Mouse (Mus musculus) embryo, embryonic 10 days (tissue): ENCODE measurements at regions not wholly inside any gene's neighbourhood (a gene's known extent, or its start where the extent isn't known, plus 50 kb on each side); places are given as distances from the start of the nearest gene placed in this dataset.

ENCODE experiments used
- DNase-seq: peaks from one replicate; pipeline ENCODE4 v3.0.0-alpha.2; 2015; ENCODE audit warnings: low spot score

DNA sequence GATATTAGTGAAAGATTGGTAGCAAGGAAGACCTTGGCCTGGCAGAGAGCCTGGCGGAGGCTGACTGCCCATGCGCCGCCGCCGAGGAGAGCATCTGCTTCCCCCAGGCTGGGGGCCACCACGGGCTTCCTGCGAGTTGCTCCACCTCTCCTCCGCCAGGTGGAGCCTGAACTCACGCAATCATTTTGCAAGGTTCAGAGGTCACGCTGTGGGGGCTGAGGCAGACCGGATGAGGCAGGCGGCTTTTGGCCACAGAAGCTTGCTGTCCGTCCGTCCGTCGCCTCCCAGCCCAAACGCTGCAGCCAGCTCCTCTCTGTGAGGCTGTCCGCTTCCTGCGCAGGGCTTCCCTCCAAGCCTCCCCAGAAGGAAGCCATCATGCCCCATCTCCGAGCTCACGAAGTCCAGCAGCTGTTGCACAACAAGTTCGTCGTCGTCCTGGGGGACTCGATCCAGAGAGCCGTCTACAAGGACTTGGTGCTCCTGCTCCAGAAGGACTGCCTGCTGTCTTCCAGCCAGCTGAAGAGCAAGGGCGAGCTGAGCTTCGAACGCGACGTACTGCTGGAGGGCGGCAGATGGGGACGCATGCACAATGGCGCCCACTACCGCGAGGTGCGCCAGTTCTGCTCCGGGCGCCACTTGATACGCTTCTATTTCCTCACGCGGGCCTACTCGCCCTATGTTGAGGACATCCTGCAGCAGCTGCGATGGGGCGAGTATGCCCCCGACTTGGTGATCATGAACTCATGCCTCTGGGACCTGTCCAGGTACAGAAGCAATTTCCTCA, 269.3 kb upstream of the Erbb4 start:
- no peak for DNase-seq

DNA sequence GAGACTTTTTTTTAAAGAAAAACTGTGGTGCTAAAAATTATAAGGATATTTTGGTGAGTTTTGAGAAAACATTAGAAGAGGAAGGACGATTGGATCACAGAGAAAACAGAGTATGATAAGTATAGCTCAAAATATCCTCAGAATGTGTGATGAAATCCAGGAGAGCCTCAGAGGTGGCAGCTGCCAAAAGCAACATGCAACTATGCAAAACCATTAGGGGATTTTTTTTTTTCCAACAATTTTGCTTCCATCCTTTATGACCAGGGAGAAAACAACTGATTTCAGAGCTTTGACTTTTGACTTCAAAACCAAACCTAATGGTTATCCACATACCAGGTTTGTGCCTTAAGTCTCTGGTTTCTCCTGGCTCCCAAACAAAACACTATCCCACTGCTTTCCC, 267.4 kb upstream of the Erbb4 start:
- no peak for DNase-seq

DNA sequence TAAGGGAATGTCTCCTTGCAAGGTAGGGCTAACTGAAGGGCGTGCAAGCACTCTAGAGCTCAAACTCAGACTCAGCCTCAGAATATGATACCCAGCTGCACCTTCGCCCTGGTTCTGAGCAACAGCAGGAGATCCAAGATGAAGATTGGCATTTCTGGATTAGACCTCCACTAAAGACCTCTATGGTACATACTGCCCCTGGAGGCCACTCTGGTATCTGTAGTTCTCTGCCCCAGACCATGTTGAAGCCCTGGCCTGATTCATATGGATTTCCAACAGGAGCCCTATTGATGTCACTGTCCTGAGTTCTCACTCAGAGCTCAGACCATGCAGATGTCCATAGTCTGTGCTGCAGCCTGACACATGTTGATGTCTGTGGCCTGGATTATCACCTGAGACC, 262.2 kb upstream of the Erbb4 start:
- no peak for DNase-seq

DNA sequence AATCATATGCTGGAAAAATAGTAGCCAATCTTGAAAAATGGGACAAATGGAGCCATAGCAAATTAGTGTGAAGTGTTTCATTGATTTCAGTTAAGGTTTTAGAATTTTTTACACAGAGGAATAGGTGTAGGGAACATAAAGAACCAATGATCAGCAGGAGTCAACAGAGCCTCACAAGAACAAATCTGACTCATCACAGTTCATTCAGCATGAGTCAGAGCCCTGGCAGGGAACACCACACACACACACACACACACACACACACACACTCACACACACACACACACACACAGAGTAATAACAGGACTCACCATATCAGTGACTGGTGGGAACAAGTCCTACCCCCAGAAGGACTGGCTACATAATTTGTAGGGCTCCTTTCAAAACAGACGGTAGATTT, 259.7 kb upstream of the Erbb4 start:
- DNase-seq = no peak

DNA sequence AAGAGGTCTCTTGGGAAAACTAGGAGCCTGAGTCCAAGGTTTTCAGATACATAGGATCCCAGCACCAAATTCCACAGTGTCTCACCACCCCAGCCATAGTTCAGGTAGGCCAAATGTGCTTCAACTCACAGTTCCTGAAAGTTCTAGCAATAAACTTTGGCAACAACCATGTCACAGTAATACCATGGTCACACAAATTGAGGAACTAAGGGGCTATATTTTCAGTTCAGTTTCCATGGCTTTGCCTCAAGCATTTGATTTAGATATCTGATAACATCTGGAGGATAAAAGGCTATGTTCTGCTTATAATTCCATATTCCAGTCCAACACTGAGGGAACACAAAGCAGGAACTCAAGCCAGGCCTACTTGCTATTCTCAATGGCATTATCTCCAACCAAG, 256.2 kb upstream of the Erbb4 start:
- no peak for DNase-seq

DNA sequence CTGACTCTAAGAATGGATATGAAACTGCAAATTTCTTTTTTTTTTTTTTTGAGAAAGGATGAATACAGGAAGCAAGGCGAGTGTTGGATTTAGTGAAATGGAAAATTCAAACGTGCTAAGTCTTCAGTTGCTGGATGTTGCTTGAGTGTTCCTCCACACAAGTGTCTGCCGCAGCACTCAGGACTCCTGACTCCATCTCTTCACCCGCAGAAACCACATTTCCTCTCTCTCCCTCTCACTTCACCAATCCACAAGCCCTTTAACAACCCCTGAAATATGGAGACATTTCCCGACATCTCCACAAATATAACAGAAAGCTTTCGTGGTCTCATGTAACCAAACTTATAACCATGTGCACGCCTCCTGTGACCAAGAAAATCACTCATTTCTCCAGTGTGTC, 249.7 kb upstream of the Erbb4 start:
- no peak for DNase-seq

DNA sequence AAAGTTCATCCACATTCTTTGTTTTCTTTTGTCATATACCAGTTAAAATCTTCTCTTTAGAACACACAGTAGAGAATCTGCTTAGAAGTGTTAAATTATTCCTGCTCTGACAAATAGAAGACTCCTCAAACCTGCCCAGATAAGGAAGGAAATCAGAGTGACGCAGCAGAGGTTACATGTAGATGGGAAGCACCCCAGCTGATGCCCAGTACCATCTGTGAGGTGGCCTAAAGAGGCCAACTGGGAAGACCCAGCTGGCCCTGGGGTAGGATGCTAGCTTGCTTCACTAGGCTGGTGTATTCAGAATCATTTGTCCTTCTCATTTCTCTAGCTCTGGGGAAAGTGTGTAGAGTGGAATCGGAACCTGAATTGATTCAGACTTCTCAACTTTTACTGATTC, 242.6 kb upstream of the Erbb4 start:
- no peak for DNase-seq

DNA sequence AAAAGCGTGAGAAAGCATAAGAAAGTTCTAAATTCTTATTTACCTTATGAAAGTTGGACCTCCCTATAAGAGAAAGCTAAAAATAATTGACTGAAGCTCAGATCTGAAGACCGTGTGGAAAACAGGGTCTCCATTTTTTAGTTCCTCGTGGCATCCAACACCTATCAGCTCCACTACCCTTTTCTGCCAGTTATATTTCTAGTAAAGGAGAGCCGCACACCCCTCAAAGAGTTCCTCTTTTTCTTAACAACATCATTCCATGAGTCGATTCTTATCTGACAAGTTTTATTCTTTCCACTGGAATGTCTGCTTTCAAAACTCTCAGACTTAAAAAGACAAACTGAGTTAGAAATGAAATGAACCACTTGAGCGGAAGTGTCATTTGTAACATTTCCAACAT, 242.0 kb upstream of the Erbb4 start:
- DNase-seq = no peak

DNA sequence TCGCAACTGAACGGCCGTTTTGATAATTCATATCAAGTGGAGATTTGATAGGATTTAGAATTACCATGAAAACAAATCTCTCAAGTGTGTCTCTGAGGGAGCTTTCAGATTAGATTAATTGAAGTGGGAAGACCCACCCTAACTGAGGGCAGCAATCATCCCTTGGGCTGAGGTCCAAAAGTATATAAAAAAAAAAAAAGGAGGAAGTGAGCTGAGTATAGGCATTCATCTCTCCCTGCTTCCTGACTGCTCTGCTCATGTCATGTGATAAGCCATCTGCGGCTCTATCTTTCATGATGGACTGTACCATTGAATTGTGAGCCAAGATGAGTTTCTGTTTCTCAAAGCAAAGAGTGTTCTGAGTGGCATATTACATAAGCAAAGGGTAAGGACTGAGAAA, 234.2 kb upstream of the Erbb4 start:
- DNase-seq = no peak

DNA sequence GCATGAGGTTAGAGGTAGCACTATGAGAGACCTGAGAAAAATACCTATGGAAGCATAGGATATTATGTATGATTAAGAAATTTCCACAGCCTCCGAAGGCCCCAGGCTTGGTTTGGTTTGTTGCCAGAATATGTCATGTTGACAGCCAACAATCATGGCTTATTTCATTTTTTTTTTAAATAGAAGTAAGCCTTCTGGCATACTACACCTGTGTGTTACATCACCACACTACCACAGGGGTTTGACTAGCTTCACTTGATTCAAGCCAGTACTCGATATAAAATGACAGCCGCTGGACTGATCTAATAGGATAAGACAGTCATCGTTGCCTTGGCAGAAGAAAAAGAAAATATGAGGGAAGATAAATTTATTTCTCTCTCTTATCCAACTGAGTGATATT, 232.6 kb upstream of the Erbb4 start:
- DNase-seq = no peak

DNA sequence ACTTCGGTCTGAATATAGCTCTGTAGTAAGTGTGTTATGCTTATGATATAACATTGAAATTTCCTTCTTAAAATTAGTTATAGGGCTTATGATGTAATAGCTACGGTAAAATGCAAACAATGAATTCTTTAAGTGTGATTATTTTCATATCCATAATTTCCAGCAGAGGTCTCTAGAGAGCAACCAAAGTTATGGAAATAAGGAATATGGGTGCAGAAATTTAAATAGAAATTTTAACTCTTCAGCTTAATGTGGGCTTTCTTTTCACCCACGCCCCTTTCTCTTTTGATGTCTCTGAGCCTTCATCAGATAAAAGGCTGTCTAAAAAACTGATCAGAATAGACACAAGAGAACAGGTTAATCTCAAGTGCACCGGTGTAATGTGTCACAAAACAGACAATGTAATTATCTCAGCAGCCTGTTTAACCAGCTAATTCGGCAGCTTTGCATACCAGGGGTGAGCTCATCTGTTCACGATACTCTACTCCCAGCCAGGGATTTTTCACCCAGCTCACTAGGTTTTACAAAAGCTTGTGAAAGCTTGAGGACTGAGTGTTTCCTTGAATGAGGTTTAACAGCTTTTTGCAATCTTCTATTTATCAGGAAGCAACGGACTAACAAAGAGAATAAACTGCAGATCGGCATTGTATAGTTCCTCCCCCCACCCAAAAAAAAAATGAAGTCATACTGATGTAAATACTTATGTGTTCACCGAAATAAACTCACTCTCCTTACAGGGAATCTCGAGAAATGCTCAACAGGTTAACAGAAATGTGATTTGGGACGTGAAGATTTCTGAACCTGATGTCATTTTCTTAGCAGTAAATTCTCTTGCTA, 223.8 kb upstream of the Erbb4 start:
- peak; percentile 13 for DNase-seq

DNA sequence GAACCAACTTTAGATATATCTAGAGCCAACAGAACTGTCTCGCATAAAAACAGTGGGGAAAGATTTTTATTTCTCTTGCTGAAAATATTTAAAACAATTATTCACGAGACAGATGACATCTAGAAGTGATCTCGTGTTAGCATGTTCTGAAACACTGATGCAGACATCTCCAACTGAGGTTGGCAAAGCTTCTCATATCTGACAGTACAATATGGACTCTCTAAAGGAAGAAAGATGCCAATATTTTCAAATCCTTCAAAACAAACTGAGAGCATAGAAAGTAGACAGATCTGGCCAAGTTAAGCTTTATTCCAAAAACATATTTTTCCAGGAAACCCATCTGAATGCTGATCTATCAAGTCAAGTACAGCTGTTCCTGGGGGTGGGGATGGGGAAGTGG, 221.5 kb upstream of the Erbb4 start:
- no peak for DNase-seq

DNA sequence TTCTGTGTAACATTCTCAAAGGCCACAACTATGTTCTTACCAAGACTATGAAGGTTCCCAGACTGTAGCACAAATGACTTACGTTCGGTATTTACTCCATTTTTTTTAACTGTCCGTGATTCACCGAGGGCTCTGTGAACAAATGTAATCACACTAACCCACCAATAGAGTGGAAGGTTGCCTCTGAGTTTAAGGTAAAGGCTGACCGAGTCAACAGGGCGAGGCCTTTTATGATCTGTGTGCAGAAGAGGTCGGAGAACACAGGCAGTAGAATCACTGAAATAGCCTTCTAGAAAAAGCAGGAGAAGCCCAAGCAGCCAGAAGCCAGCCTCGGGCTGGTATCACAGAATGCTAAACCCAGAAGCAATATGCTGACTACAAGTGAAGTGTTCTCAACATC, 218.9 kb upstream of the Erbb4 start:
- DNase-seq = no peak

DNA sequence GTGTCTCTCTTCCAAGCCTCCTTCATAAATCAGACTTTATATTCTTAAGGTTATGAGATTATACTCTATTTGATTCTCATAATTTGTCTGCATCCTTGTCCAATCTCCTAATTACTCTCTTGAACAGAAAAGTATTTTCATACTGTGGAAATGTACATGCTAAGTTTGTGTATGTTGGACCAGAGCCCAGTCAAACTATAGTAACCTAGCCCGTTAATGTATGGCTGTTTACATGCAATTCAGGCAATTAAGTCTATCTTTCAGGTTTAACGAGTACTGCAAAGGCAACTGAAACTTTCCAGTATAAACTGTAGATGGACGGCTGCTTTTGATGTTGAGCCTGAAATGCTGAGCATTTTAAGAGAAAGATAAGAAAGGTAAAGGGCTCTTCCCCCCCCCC, 211.7 kb upstream of the Erbb4 start:
- no peak for DNase-seq

DNA sequence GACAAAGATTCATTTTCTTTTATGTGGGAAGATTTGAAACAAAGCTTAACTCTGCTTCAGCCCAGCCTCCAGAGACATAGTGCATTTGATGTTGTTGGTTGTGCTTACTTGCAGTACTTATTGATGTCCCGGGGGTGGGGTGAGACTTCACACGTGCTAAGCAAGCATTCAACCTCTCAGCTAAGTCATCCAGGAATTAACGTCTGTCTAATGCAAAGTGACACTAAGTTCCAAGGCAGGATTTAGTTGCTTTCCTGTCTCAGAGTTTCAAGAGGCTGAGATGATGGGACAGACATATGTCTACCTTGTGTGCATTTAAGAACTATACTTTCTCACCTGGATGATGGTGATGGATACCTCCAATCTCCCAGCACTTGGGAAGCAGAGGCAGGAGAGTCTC, 189.0 kb upstream of the Erbb4 start:
- no peak for DNase-seq

DNA sequence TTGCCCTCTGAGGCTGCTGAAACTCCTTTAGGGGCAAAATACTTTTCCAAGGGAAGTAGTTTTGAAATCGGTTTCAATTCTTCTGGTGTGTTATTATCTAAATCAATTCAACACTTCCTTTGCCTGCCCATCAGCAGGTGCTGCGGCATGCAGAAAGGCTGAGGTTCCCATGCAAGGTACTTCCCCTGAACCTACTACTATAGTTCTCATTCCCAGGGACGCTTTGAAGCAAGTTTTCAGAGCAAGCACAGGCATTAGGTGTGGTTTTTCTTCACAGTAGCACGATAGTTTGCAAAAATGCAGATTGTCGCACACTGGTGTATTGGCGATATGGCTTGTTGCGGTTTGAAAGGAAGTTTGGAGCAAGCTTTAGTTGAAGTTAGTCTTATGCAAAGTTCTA, 183.5 kb upstream of the Erbb4 start:
- DNase-seq = no peak

DNA sequence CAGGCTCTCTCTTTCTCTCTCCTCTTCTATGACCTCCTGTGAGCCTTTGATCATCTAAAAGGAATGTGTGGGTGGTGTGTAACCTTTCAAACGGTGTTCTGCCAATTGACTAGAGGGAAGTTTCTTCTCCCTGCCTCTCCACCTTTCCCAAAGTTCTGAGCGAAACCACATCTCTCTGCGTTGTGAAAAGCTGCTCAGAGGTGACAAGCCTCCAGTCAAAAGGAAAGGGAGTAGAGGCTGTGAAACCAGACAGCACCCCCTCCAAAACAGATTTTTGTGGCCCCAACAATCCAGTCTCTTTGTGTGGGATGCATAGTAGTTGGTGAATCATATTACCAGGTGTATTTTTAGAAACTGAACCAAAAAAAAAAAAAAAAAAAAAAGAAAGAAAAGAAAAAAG, 178.5 kb upstream of the Erbb4 start:
- DNase-seq = no peak

DNA sequence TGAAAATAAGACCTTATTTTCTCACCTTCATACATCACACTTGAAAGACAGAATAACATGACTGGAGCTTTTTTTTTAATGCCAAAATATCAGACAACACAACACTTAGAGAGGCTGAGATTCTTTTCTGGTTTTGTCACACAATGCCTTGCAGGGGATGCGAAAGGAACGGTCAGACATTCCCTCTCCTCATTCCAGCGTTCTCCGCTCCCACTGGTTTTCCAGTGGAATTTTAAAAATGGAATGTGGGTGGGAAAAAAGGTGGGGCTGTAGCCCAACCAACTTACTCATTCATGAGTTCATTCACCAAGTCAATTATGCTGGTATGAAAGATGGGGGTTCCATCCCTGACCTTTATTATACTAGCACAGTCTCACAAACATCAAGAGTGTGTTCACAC, 169.6 kb upstream of the Erbb4 start:
- DNase-seq = no peak

DNA sequence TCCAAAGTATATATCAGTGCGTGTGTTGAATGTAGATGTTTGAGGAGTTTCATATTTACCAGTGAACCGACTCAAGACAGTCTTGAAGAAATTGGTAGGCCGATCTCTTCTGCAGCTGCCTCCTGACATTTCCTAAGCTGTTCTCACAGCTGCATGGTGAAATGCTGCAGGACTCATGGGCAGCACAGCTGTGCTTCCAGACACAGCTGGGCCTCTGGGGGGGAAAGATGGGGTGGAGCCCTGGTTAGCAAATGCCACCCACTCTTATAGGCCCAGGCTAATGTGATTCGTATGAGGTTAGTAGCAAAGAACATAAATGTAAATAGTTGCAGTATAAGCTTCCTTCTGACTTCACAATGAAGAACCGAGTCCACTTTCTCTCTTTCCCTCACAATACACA, 139.8 kb upstream of the Erbb4 start:
- DNase-seq = no peak

DNA sequence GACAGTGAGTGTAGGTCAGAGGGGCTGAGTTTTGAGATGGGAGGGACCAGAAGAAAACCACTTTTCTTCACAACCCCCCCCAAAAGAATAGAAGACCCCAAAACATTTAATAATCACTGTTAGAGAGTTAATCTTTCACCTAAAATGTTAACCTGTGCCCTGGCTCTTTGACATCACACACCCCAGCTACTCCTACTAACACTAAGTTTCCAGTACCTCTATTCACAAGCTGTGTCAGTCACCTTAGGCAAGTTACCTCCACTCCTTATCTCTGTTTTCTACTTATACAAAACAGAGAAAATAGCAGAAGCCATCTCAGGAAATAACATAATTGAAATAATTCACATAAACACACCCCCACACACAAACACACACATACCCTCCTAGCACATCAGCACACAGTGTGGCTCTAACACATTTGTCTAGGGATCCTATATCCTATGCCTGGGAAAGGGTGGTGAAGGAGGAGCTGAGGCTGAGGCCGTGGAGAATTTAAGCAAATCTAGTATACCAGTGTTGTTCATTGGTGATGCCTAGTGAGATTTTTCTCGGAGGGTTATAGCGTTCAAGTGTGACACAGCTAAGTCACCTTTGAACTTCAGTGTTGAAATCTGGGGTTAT, 134.5 kb upstream of the Erbb4 start:
- DNase-seq = no peak

DNA sequence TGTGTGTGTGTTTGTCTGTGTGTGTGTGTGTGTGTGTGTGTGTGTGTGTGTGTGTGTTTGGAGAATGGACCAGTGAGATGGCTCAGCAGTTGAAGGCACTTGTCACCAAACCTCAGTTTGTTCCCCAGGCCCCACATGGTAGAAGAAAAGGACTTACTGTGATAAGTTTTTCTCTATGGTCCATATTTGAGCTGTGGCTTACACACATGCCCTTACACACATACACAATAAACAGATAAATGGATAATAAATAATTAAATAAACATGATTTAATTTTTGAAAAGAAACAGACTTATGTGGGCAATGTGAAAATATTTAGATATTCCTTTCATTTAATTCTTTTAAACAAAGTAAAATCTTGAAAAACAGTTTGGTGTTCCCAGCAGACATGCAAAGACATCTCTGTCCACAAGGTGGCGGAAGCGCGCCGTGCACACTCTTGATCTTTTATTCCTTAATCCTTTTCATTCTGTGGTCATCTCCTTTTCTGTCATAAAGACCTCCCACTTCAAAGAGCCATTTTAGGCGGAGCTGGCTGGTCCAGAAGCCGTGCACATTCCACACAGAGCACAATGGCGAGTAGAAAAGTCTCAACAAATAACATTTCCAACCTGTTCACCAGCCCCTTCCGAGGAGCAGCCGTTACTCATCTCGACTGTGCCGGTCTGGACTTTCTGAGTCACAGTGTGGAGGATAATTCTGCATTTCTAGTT, 133.8 kb upstream of the Erbb4 start:
- peak; percentile 88 for DNase-seq

DNA sequence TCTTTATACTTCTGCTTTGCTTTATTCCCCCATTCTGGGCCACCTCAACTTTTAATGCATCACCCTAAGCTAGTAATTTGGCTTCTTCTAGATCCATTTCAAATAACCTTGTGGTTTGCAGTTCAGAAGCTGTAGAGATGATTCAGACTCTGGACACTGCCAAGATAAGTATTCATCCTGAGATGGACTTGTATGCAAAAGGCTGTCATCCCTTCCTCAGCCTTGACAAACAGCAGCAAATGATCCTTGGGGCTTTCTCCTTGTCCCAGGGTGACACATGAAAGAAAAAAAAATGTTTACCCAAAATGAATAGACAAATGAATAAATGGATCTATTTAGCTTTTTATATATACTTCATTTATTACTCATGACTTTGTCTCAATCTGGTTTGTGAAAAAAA, 120.0 kb upstream of the Erbb4 start:
- DNase-seq = no peak
